Mouse (Mus musculus): Measurements from ENCODE around the gene Lrrtm4. TPM values are rescaled to one million over a fixed set of nuclear protein-coding genes. Genes with fewer than 3 reads are reported as not detected.

Gene Lrrtm4
- total RNA-seq, 1 experiment, result not detected

DNA sequence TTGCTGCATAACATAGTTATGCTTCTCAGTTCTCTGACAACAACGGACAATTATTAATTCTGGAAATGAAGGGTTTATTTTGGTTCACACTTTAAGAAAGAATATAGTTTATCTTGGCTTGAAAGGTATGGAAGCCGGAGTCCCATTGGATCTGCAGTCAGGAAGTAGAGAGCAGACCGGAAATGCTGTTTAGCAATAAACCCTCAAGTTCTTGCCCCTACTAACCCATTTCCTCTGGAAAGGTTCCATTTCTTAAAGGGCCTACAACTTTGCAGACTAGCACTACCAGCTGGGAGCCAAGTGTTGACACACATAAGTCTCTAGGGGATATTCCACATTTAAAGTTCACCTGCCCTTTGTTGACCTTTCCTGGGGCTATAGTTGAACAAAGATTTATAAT is 309.7 kb downstream of the Lrrtm4 start:
- no peak overlapping the region for H3K9ac ChIP-seq (ENCODE audit: insufficient read depth, low read depth, low read length, poor library complexity, severe bottlenecking)
- H3K4me3 ChIP-seq (ENCODE audit: insufficient read depth in 1 of 2, low read depth in 1 of 2, low read length in 2 of 2, poor library complexity in 1 of 2, severe bottlenecking in 1 of 2), result no peak overlapping the region
- no peaks in the 10 kb centered on the region for H3K36me3 ChIP-seq (ENCODE audit: control insufficient read depth, insufficient read depth, low read length, poor library complexity, severe bottlenecking)
- no peaks in the 10 kb centered on the region for H3K4me1 ChIP-seq (ENCODE audit: control insufficient read depth in 2 of 2, insufficient read depth in 2 of 2, low read length in 2 of 2, poor library complexity in 1 of 2)
- DNase-seq (ENCODE audit: low read depth, low spot score), result no peak
- H3K9me3 ChIP-seq (ENCODE audit: control insufficient read depth, insufficient read depth, low read depth, low read length), result no peaks in the 10 kb centered on the region
- TF ChIP-seq MAFK (IDR thresholded peaks at IDR 0.05; ENCODE audit: insufficient read depth, low read depth, low read length) (no peak), ZC3H11A (IDR thresholded peaks at IDR 0.05; ENCODE audit: borderline replicate concordance, low read depth, low read length) (no peak), ZNF384 (IDR thresholded peaks at IDR 0.05; ENCODE audit: low read depth, low read length) (no peak), CHD2 (IDR thresholded peaks at IDR 0.05; ENCODE audit: low read depth, low read length) (no peak), HCFC1 (IDR thresholded peaks at IDR 0.05; ENCODE audit: borderline replicate concordance, insufficient read depth, low read length) (no peak)
- in situ Hi-C loops (cut with MboI; ENCODE audit: low sequenced_read_pairs in 2 of 2, unreplicated experiment in 2 of 2), result no loop called here
- no peak overlapping the region for H3K27ac ChIP-seq (ENCODE audit: insufficient read depth, low read depth, low read length, poor library complexity, severe bottlenecking)

DNA sequence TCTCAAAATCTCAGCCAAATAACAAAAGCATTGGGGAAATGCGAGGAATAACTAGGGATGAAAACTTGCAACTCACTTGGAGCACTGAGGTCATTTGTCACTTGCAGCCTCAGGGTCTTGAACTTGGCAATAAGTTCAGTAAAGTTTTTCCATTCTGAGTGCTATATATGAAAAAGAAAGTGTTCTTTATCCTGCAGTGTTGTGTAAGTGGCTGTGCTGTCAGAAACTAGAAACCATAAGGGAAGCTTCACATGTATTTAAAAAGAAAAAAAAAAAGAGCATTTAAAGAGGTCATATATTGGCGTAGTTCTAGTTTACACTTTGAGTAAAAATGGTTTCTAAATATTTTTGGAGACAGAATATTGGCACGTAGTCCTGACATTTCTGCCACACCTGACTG is 313.1 kb downstream of the Lrrtm4 start:
- no peak overlapping the region for H3K9ac ChIP-seq (ENCODE audit: insufficient read depth, low read depth, low read length, poor library complexity, severe bottlenecking)
- H3K4me1 ChIP-seq (ENCODE audit: control insufficient read depth in 2 of 2, insufficient read depth in 2 of 2, low read length in 2 of 2, poor library complexity in 1 of 2), result no peaks in the 10 kb centered on the region
- H3K27ac ChIP-seq (ENCODE audit: insufficient read depth, low read depth, low read length, poor library complexity, severe bottlenecking), result no peak overlapping the region
- in situ Hi-C loops (cut with MboI; ENCODE audit: low sequenced_read_pairs in 2 of 2, unreplicated experiment in 2 of 2), result no loop called here
- TF ChIP-seq CHD2 (IDR thresholded peaks at IDR 0.05; ENCODE audit: low read depth, low read length) (no peak), ZC3H11A (IDR thresholded peaks at IDR 0.05; ENCODE audit: borderline replicate concordance, low read depth, low read length) (no peak), MAFK (IDR thresholded peaks at IDR 0.05; ENCODE audit: insufficient read depth, low read depth, low read length) (no peak), HCFC1 (IDR thresholded peaks at IDR 0.05; ENCODE audit: borderline replicate concordance, insufficient read depth, low read length) (no peak), ZNF384 (IDR thresholded peaks at IDR 0.05; ENCODE audit: low read depth, low read length) (no peak)
- DNase-seq (ENCODE audit: low read depth, low spot score), result no peak
- H3K9me3 ChIP-seq (ENCODE audit: control insufficient read depth, insufficient read depth, low read depth, low read length), result no peaks in the 10 kb centered on the region
- no peaks in the 10 kb centered on the region for H3K36me3 ChIP-seq (ENCODE audit: control insufficient read depth, insufficient read depth, low read length, poor library complexity, severe bottlenecking)
- H3K4me3 ChIP-seq (ENCODE audit: insufficient read depth in 1 of 2, low read depth in 1 of 2, low read length in 2 of 2, poor library complexity in 1 of 2, severe bottlenecking in 1 of 2), result no peak overlapping the region

DNA sequence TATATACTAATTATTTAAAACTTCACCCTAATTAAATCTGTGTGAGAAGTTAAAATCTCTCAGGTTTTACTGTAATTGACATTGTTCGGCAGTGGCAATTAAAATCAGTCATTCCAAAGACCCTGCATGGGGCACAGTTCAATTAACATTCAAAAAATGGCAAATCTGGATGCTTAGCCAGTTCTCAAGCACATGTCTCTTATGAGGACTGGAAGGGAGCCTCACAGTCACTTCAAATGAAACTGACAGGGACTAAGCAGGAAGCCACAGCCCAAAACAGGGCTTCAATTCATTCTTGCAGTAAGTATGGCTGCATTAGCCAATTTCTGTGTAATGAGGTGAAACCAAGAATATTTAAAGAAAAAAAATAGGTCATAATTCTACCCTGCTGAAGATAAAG is 333.6 kb downstream of the Lrrtm4 start:
- no peak overlapping the region for H3K27ac ChIP-seq (ENCODE audit: insufficient read depth, low read depth, low read length, poor library complexity, severe bottlenecking)
- H3K9ac ChIP-seq (ENCODE audit: insufficient read depth, low read depth, low read length, poor library complexity, severe bottlenecking), result no peak overlapping the region
- H3K4me3 ChIP-seq (ENCODE audit: insufficient read depth in 1 of 2, low read depth in 1 of 2, low read length in 2 of 2, poor library complexity in 1 of 2, severe bottlenecking in 1 of 2), result no peak overlapping the region
- H3K4me1 ChIP-seq (ENCODE audit: control insufficient read depth in 2 of 2, insufficient read depth in 2 of 2, low read length in 2 of 2, poor library complexity in 1 of 2), result no peaks in the 10 kb centered on the region
- TF ChIP-seq CHD2 (IDR thresholded peaks at IDR 0.05; ENCODE audit: low read depth, low read length) (no peak), HCFC1 (IDR thresholded peaks at IDR 0.05; ENCODE audit: borderline replicate concordance, insufficient read depth, low read length) (no peak), ZNF384 (IDR thresholded peaks at IDR 0.05; ENCODE audit: low read depth, low read length) (no peak), MAFK (IDR thresholded peaks at IDR 0.05; ENCODE audit: insufficient read depth, low read depth, low read length) (no peak), ZC3H11A (IDR thresholded peaks at IDR 0.05; ENCODE audit: borderline replicate concordance, low read depth, low read length) (no peak)
- H3K36me3 ChIP-seq (ENCODE audit: control insufficient read depth, insufficient read depth, low read length, poor library complexity, severe bottlenecking), result no peaks in the 10 kb centered on the region
- no peaks in the 10 kb centered on the region for H3K9me3 ChIP-seq (ENCODE audit: control insufficient read depth, insufficient read depth, low read depth, low read length)
- in situ Hi-C loops (cut with MboI; ENCODE audit: low sequenced_read_pairs in 2 of 2, unreplicated experiment in 2 of 2), result no loop called here
- DNase-seq (ENCODE audit: low read depth, low spot score), result no peak

GRCm38 (mm10) chr6:80357092-80357491 is 338.4 kb downstream of the Lrrtm4 start:
- TF ChIP-seq MAFK (IDR thresholded peaks at IDR 0.05; ENCODE audit: insufficient read depth, low read depth, low read length) (no peak), CHD2 (IDR thresholded peaks at IDR 0.05; ENCODE audit: low read depth, low read length) (no peak), ZNF384 (IDR thresholded peaks at IDR 0.05; ENCODE audit: low read depth, low read length) (no peak), HCFC1 (IDR thresholded peaks at IDR 0.05; ENCODE audit: borderline replicate concordance, insufficient read depth, low read length) (no peak), ZC3H11A (IDR thresholded peaks at IDR 0.05; ENCODE audit: borderline replicate concordance, low read depth, low read length) (no peak)
- no peak overlapping the region for H3K9ac ChIP-seq (ENCODE audit: insufficient read depth, low read depth, low read length, poor library complexity, severe bottlenecking)
- no peak overlapping the region for H3K4me3 ChIP-seq (ENCODE audit: insufficient read depth in 1 of 2, low read depth in 1 of 2, low read length in 2 of 2, poor library complexity in 1 of 2, severe bottlenecking in 1 of 2)
- H3K4me1 ChIP-seq (ENCODE audit: control insufficient read depth in 2 of 2, insufficient read depth in 2 of 2, low read length in 2 of 2, poor library complexity in 1 of 2), result no peaks in the 10 kb centered on the region
- in situ Hi-C loops (cut with MboI; ENCODE audit: low sequenced_read_pairs in 2 of 2, unreplicated experiment in 2 of 2), result no loop called here
- no peak for DNase-seq (ENCODE audit: low read depth, low spot score)
- no peak overlapping the region for H3K27ac ChIP-seq (ENCODE audit: insufficient read depth, low read depth, low read length, poor library complexity, severe bottlenecking)
- H3K36me3 ChIP-seq (ENCODE audit: control insufficient read depth, insufficient read depth, low read length, poor library complexity, severe bottlenecking), result no peaks in the 10 kb centered on the region
- no peaks in the 10 kb centered on the region for H3K9me3 ChIP-seq (ENCODE audit: control insufficient read depth, insufficient read depth, low read depth, low read length)

- DNase-seq (ENCODE audit: low read depth, low spot score), result no peak
- H3K9ac ChIP-seq (ENCODE audit: insufficient read depth, low read depth, low read length, poor library complexity, severe bottlenecking), result no peak overlapping the region
- in situ Hi-C loops (cut with MboI; ENCODE audit: low sequenced_read_pairs in 2 of 2, unreplicated experiment in 2 of 2), result no loop called here
- TF ChIP-seq CHD2 (IDR thresholded peaks at IDR 0.05; ENCODE audit: low read depth, low read length), result no peak
- no peak for TF ChIP-seq ZNF384 (IDR thresholded peaks at IDR 0.05; ENCODE audit: low read depth, low read length)
- TF ChIP-seq HCFC1 (IDR thresholded peaks at IDR 0.05; ENCODE audit: borderline replicate concordance, insufficient read depth, low read length), result no peak
- TF ChIP-seq ZC3H11A (IDR thresholded peaks at IDR 0.05; ENCODE audit: borderline replicate concordance, low read depth, low read length), result no peak
- TF ChIP-seq MAFK (IDR thresholded peaks at IDR 0.05; ENCODE audit: insufficient read depth, low read depth, low read length), result no peak
- H3K4me1 ChIP-seq (ENCODE audit: control insufficient read depth in 2 of 2, insufficient read depth in 2 of 2, low read length in 2 of 2, poor library complexity in 1 of 2), result no peaks in the 10 kb centered on the region
- no peak overlapping the region for H3K4me3 ChIP-seq (ENCODE audit: insufficient read depth in 1 of 2, low read depth in 1 of 2, low read length in 2 of 2, poor library complexity in 1 of 2, severe bottlenecking in 1 of 2)
- H3K9me3 ChIP-seq (ENCODE audit: control insufficient read depth, insufficient read depth, low read depth, low read length), result no peaks in the 10 kb centered on the region
- no peaks in the 10 kb centered on the region for H3K36me3 ChIP-seq (ENCODE audit: control insufficient read depth, insufficient read depth, low read length, poor library complexity, severe bottlenecking)
- H3K27ac ChIP-seq (ENCODE audit: insufficient read depth, low read depth, low read length, poor library complexity, severe bottlenecking), result no peak overlapping the region
These were observed 344.9 kb downstream of the Lrrtm4 start for GRCm38 (mm10) chr6:80363593-80363992.

All from ES-E14 (cell line).